Mouse (Mus musculus) ES-Bruce4 (cell line): ENCODE measurements around the gene Bad. TPM values are rescaled to one million over a fixed set of nuclear protein-coding genes. Genes with fewer than 3 reads are reported as not detected.

ENCODE experiments used
- H3K27ac ChIP-seq: 2 replicates; pipeline ENCODE4 v1.5.1; 2012; ENCODE audit warnings: low read length, inconsistent platforms; ENCODE audit not compliant: insufficient read depth
- H3K27me3 ChIP-seq: 2 replicates; pipeline ENCODE4 v1.6.1; 2012; ENCODE audit warnings: mild to moderate bottlenecking, low read length, inconsistent platforms; ENCODE audit not compliant: control insufficient read depth, poor library complexity, insufficient read depth, severe bottlenecking
- H3K36me3 ChIP-seq: 2 replicates; pipeline ENCODE4 v1.6.1; 2012; ENCODE audit warnings: inconsistent platforms, mild to moderate bottlenecking, low read length, moderate library complexity; ENCODE audit not compliant: control insufficient read depth, poor library complexity, insufficient read depth, severe bottlenecking
- H3K4me1 ChIP-seq: one replicate; pipeline ENCODE4 v1.8.1; 2011; ENCODE audit warnings: low read length; ENCODE audit not compliant: control insufficient read depth, insufficient read depth
- H3K4me3 ChIP-seq: 2 replicates; pipeline ENCODE4 v1.5.1; 2011; ENCODE audit warnings: low read depth, mild to moderate bottlenecking, low read length
- H3K9ac ChIP-seq: 2 replicates; pipeline ENCODE4 v1.6.1; 2012; ENCODE audit warnings: low read depth, mild to moderate bottlenecking, inconsistent platforms; ENCODE audit not compliant: poor library complexity, severe bottlenecking
- H3K9me3 ChIP-seq: replicated peaks from 2 replicates; pipeline ENCODE4 v1.6.1; 2012; ENCODE audit warnings: mild to moderate bottlenecking, low read length, inconsistent platforms; ENCODE audit not compliant: control insufficient read depth, poor library complexity, insufficient read depth, severe bottlenecking
- CTCF ChIP-seq: IDR thresholded peaks from one replicate; pipeline ENCODE4 v1.8.1; 2011; ENCODE audit warnings: low read depth, low read length
- EP300 ChIP-seq: IDR thresholded peaks from 2 replicates; pipeline ENCODE4 v1.6.1; 2011; ENCODE audit warnings: low read depth, low read length; ENCODE audit not compliant: insufficient read depth
- POLR2A ChIP-seq: IDR thresholded peaks from one replicate; pipeline ENCODE4 v1.8.1; 2011; ENCODE audit warnings: low read length; ENCODE audit not compliant: insufficient read depth
- polyA plus RNA-seq: library from polyadenylated mRNA; stranded (reverse); fragments of >200 nt; gene quantifications from 2 replicates; pipeline ENCODE4 v1.2.4, GENCODE M21; 2011; ENCODE audit warnings: low read depth; ENCODE audit not compliant: missing spikeins, insufficient read depth, insufficient read length

Bad gene
- polyA plus RNA-seq, 1 experiment, result 14.6 TPM

GRCm38 (mm10) chr19:6924461-6925306, 17.0 kb upstream of the Bad start:
- H3K36me3 ChIP-seq, result no peaks in the 10 kb centered on the region
- H3K4me3 ChIP-seq, result peak overlapping the region; percentile 39
- peak overlapping the region; percentile 25; the same call in 1 of the 2 replicates for H3K9ac ChIP-seq
- peaks cover 2% of the 10 kb centered on the region for H3K4me1 ChIP-seq
- no peak for TF ChIP-seq POLR2A
- TF ChIP-seq CTCF, result peak; percentile 79
- TF ChIP-seq EP300, result no peak
- H3K27me3 ChIP-seq, result no peaks in the 10 kb centered on the region
- no peaks in the 10 kb centered on the region for H3K9me3 ChIP-seq
- H3K27ac ChIP-seq, result no peak overlapping the region

- peak within 1 kb of the TSS; percentile 49 for H3K4me3 ChIP-seq
- no peaks in the 10 kb centered on the region for H3K36me3 ChIP-seq
- no peaks in the 10 kb centered on the region for H3K27me3 ChIP-seq
- H3K9ac ChIP-seq, result peak within 1 kb of the TSS; percentile 35
- no peaks in the 10 kb centered on the region for H3K9me3 ChIP-seq
- TF ChIP-seq POLR2A, result no peak
- no peak for TF ChIP-seq EP300
- TF ChIP-seq CTCF, result no peak
- H3K4me1 ChIP-seq, result peaks cover 2% of the 10 kb centered on the region
- H3K27ac ChIP-seq, result no peak within 1 kb of the TSS
Observed at GRCm38 (mm10) chr19:6925307-6925573, 16.4 kb upstream of the Bad start, which contains the start of gene Catsperz. Catsperz (minus strand) TSS chr19:6925380.

- peak overlapping the region; percentile 35 for H3K9ac ChIP-seq
- H3K4me1 ChIP-seq, result peaks cover 2% of the 10 kb centered on the region
Observed at GRCm38 (mm10) chr19:6925611-6926329, 15.9 kb upstream of the Bad start.

GRCm38 (mm10) chr19:6926559-6927255, 15.0 kb upstream of the Bad start:
- Histone ChIP-seq H3K9ac (no peak overlapping the region), H3K9me3 (no peaks in the 10 kb centered on the region), H3K27me3 (no peaks in the 10 kb centered on the region), H3K4me3 (no peak overlapping the region), H3K4me1 (peaks cover 4% of the 10 kb centered on the region), H3K36me3 (no peaks in the 10 kb centered on the region), H3K27ac (no peak overlapping the region)
- TF ChIP-seq EP300 (no peak), POLR2A (no peak), CTCF (no peak)

More at GRCm38 (mm10) chr19:6925611-6926329, 15.9 kb upstream of the Bad start:
- Histone ChIP-seq H3K4me3 (peak overlapping the region; percentile 49), H3K9me3 (no peaks in the 10 kb centered on the region), H3K36me3 (no peaks in the 10 kb centered on the region), H3K27me3 (no peaks in the 10 kb centered on the region), H3K27ac (no peak overlapping the region)
- TF ChIP-seq POLR2A (no peak), CTCF (no peak), EP300 (no peak)

GRCm38 (mm10) chr19:6928080-6928479, 13.6 kb upstream of the Bad start:
- H3K9me3 ChIP-seq, result no peaks in the 10 kb centered on the region
- no peaks in the 10 kb centered on the region for H3K27me3 ChIP-seq
- no peaks in the 10 kb centered on the region for H3K36me3 ChIP-seq
- no peak overlapping the region for H3K4me3 ChIP-seq
- no peak overlapping the region for H3K27ac ChIP-seq
- no peak overlapping the region for H3K9ac ChIP-seq
- TF ChIP-seq POLR2A, result no peak
- no peak for TF ChIP-seq CTCF
- H3K4me1 ChIP-seq, result peaks cover 2% of the 10 kb centered on the region
